Mouse (Mus musculus) ovary, postnatal 10 days (tissue): Measurements from ENCODE around the gene Akap13.

Source experiments
- DNase-seq: peaks from one replicate; pipeline ENCODE4 v3.0.0; 2022; ENCODE audit warnings: low spot score

The Akap13 gene

GRCm38 (mm10) chr7:75516716-75517619 is 61.6 kb downstream of the Akap13 start:
- DNase-seq, result no peak

- DNase-seq, result no peak
Observed at GRCm38 (mm10) chr7:75520531-75520930, 65.2 kb downstream of the Akap13 start.

- no peak for DNase-seq
Observed at GRCm38 (mm10) chr7:75521199-75521598, 65.9 kb downstream of the Akap13 start.

- DNase-seq, result no peak
Observed at GRCm38 (mm10) chr7:75522226-75522625, 66.9 kb downstream of the Akap13 start.

GRCm38 (mm10) chr7:75524789-75525569 is 69.6 kb downstream of the Akap13 start:
- DNase-seq, result no peak

GRCm38 (mm10) chr7:75525716-75526401 is 70.5 kb downstream of the Akap13 start:
- DNase-seq, result no peak

GRCm38 (mm10) chr7:75528751-75529150 is 73.4 kb downstream of the Akap13 start:
- no peak for DNase-seq

- no peak for DNase-seq
Observed at GRCm38 (mm10) chr7:75529857-75530437, 74.6 kb downstream of the Akap13 start.

- no peak for DNase-seq
Observed at GRCm38 (mm10) chr7:75530642-75531041, 75.3 kb downstream of the Akap13 start.

GRCm38 (mm10) chr7:75533079-75533478 is 77.7 kb downstream of the Akap13 start:
- no peak for DNase-seq

- DNase-seq, result no peak
Observed at GRCm38 (mm10) chr7:75536298-75536697, 81.0 kb downstream of the Akap13 start.

- DNase-seq, result no peak
Observed at GRCm38 (mm10) chr7:75537567-75537966, 82.2 kb downstream of the Akap13 start.

- DNase-seq, result no peak
Observed at GRCm38 (mm10) chr7:75538513-75538912, 83.2 kb downstream of the Akap13 start.

GRCm38 (mm10) chr7:75539168-75539567 is 83.8 kb downstream of the Akap13 start:
- DNase-seq, result no peak

GRCm38 (mm10) chr7:75549856-75550255 is 94.5 kb downstream of the Akap13 start:
- DNase-seq, result no peak

GRCm38 (mm10) chr7:75550791-75551336 is 95.5 kb downstream of the Akap13 start:
- DNase-seq, result no peak

GRCm38 (mm10) chr7:75553002-75553666 is 97.8 kb downstream of the Akap13 start:
- DNase-seq, result no peak

- DNase-seq, result no peak
Observed at GRCm38 (mm10) chr7:75553667-75554045, 98.3 kb downstream of the Akap13 start.

GRCm38 (mm10) chr7:75554065-75554464 is 98.7 kb downstream of the Akap13 start:
- no peak for DNase-seq

- DNase-seq, result no peak
Observed at GRCm38 (mm10) chr7:75555940-75556339, 100.6 kb downstream of the Akap13 start.

- no peak for DNase-seq
Observed at GRCm38 (mm10) chr7:75558225-75558624, 102.9 kb downstream of the Akap13 start.
